Mouse (Mus musculus) layer of hippocampus, postnatal 36 days (tissue): ENCODE results near the gene Tbc1d30. TPM values are rescaled to one million over a fixed set of nuclear protein-coding genes. Genes with fewer than 3 reads are reported as not detected.

ENCODE experiments used
- DNase-seq, 2 experiments: peaks; one replicate each; pipeline ENCODE4 v3.0.0; 2022
- total RNA-seq, 2 experiments: library from RNA; stranded (reverse); gene quantifications; 2 replicates each; pipeline ENCODE4 v1.2.3; 2021

Gene Tbc1d30
- total RNA-seq, 2 experiments from 2014 or later = 32.2 to 41.7 TPM

- peak; percentile 82 to 83 for DNase-seq
These were observed 40.4 kb downstream of the Tbc1d30 start for GRCm38 (mm10) chr10:121310511-121311221.

- DNase-seq = no peak
These were observed 41.1 kb downstream of the Tbc1d30 start for GRCm38 (mm10) chr10:121309801-121310510.

- DNase-seq = no peak
These were observed 41.9 kb downstream of the Tbc1d30 start for GRCm38 (mm10) chr10:121309123-121309655.

GRCm38 (mm10) chr10:121305441-121305840, 45.6 kb downstream of the Tbc1d30 start:
- DNase-seq = no peak

GRCm38 (mm10) chr10:121303559-121303958, 47.5 kb downstream of the Tbc1d30 start:
- DNase-seq = no peak

GRCm38 (mm10) chr10:121301868-121302267, 49.2 kb downstream of the Tbc1d30 start:
- no peak for DNase-seq

- DNase-seq = no peak
These were observed 50.4 kb downstream of the Tbc1d30 start for GRCm38 (mm10) chr10:121300659-121301058.

GRCm38 (mm10) chr10:121297054-121297701, 53.9 kb downstream of the Tbc1d30 start:
- no peak for DNase-seq

GRCm38 (mm10) chr10:121294471-121294870, 56.6 kb downstream of the Tbc1d30 start:
- no peak for DNase-seq

GRCm38 (mm10) chr10:121293829-121294228, 57.2 kb downstream of the Tbc1d30 start:
- DNase-seq = no peak

- no peak for DNase-seq
These were observed 59.7 kb downstream of the Tbc1d30 start for GRCm38 (mm10) chr10:121291272-121291917.

GRCm38 (mm10) chr10:121290682-121291078, 60.4 kb downstream of the Tbc1d30 start:
- DNase-seq = peak; percentile 68 to 72

- no peak for DNase-seq
These were observed 61.0 kb downstream of the Tbc1d30 start for GRCm38 (mm10) chr10:121289970-121290681.

- DNase-seq = no peak
These were observed 68.2 kb downstream of the Tbc1d30 start for GRCm38 (mm10) chr10:121282926-121283325.

- DNase-seq = no peak
These were observed 68.6 kb downstream of the Tbc1d30 start for GRCm38 (mm10) chr10:121282436-121282835.

- DNase-seq = no peak
These were observed 70.1 kb downstream of the Tbc1d30 start for GRCm38 (mm10) chr10:121280943-121281342.

GRCm38 (mm10) chr10:121277022-121277471, 74.0 kb downstream of the Tbc1d30 start:
- no peak for DNase-seq

GRCm38 (mm10) chr10:121274964-121275363, 76.1 kb downstream of the Tbc1d30 start:
- DNase-seq = no peak

- DNase-seq = no peak
These were observed 80.1 kb downstream of the Tbc1d30 start for GRCm38 (mm10) chr10:121271002-121271401.

GRCm38 (mm10) chr10:121268771-121269170, 82.3 kb downstream of the Tbc1d30 start:
- DNase-seq = no peak

- no peak for DNase-seq
These were observed 86.9 kb downstream of the Tbc1d30 start for GRCm38 (mm10) chr10:121264204-121264575.
